Mouse (Mus musculus): ENCODE results near the gene Ackr2.

GRCm38 (mm10) chr9:121872062-121872683, 26.0 kb upstream of the Ackr2 start:
- TF ChIP-seq GATA1 (IDR thresholded peaks at IDR 0.05; ENCODE audit: borderline replicate concordance, low read length) = no peak
- TF ChIP-seq FLI1 (IDR thresholded peaks at IDR 0.05; ENCODE audit: low read length) = no peak
